Mouse (Mus musculus) heart, embryonic 15.5 days (tissue): ENCODE measurements around the gene Reln. TPM values are rescaled to one million over a fixed set of nuclear protein-coding genes. Genes with fewer than 3 reads are reported as not detected.
A peak's percentile ranks its signal among the peaks of the same experiment; 100 is the strongest.

Experiments used
- ATAC-seq: fragments of 200-750 bp; cut with Nextera tagmentation; replicated peaks from 2 replicates; pipeline ENCODE4 v1.8.0; 2017; ENCODE audit warnings: low read depth, moderate TSS enrichment; ENCODE audit not compliant: insufficient number of reproducible peaks, insufficient read depth, low FRiP score
- H3K27ac ChIP-seq: fragments of 300-500 bp; sonication (generic); 2 replicates; pipeline ENCODE4 v1.5.1; 2015; ENCODE audit warnings: mild to moderate bottlenecking, inconsistent platforms
- H3K27me3 ChIP-seq: fragments of 300-500 bp; sonication (generic); 2 replicates; pipeline ENCODE4 v1.6.1; 2015; ENCODE audit warnings: inconsistent platforms
- H3K36me3 ChIP-seq: fragments of 300-500 bp; sonication (generic); 2 replicates; pipeline ENCODE4 v1.6.1; 2015; ENCODE audit warnings: mild to moderate bottlenecking, inconsistent platforms
- H3K4me1 ChIP-seq: fragments of 300-500 bp; sonication (generic); replicated peaks from 2 replicates; pipeline ENCODE4 v1.6.1; 2015; ENCODE audit warnings: inconsistent platforms
- H3K4me2 ChIP-seq: fragments of 300-500 bp; sonication (generic); 2 replicates; pipeline ENCODE4 v1.6.1; 2015; ENCODE audit warnings: inconsistent platforms, mild to moderate bottlenecking, moderate library complexity
- H3K4me3 ChIP-seq: fragments of 300-500 bp; sonication (generic); 2 replicates; pipeline ENCODE4 v1.5.1; 2015; ENCODE audit warnings: mild to moderate bottlenecking, inconsistent platforms
- H3K9ac ChIP-seq: fragments of 300-500 bp; sonication (generic); 2 replicates; pipeline ENCODE4 v1.6.1; 2015; ENCODE audit warnings: mild to moderate bottlenecking, inconsistent platforms
- H3K9me3 ChIP-seq: fragments of 300-500 bp; sonication (generic); replicated peaks from 2 replicates; pipeline ENCODE4 v1.6.1; 2016; ENCODE audit warnings: inconsistent platforms
- WGBS: fragments of 180-500 bp; shearing (Covaris S2); methylation state at CpG from one replicate; pipeline ENCODE4 v1.1.7; 2015; ENCODE audit warnings: mixed read lengths; 5-methylcytosine and 5-hydroxymethylcytosine counted together
- polyA plus RNA-seq: library from polyadenylated mRNA; unstranded; fragments of >200 nt; fragmentation: Nextera tagmentation; extraction: Ambion mirVana; gene quantifications from 2 replicates; pipeline ENCODE4 v1.2.1, GENCODE M21; 2015

The Reln gene
- polyA plus RNA-seq, 1 experiment from 2014 or later, result 1.5 TPM

- H3K9me3 ChIP-seq, result no peaks in the 10 kb centered on the region
- 72% methylated on average over 8 of the region's 8 CpGs for WGBS
- no peak overlapping the region for H3K9ac ChIP-seq
- H3K4me2 ChIP-seq, result no peak overlapping the region
- H3K36me3 ChIP-seq, result no peaks in the 10 kb centered on the region
- no peaks in the 10 kb centered on the region for H3K27me3 ChIP-seq
- no peak overlapping the region for H3K27ac ChIP-seq
- H3K4me1 ChIP-seq, result no peaks in the 10 kb centered on the region
- H3K4me3 ChIP-seq, result no peak overlapping the region
- no peak for ATAC-seq
These were observed 136.0 kb downstream of the Reln start for GRCm38 (mm10) chr5:22208311-22209021.

GRCm38 (mm10) chr5:22197926-22198325 is 146.6 kb downstream of the Reln start:
- no peaks in the 10 kb centered on the region for H3K27me3 ChIP-seq
- H3K9ac ChIP-seq, result no peak overlapping the region
- H3K36me3 ChIP-seq, result no peaks in the 10 kb centered on the region
- no peak overlapping the region for H3K27ac ChIP-seq
- H3K9me3 ChIP-seq, result no peaks in the 10 kb centered on the region
- peaks cover 2% of the 10 kb centered on the region; the same call in 1 of the 2 replicates for H3K4me1 ChIP-seq
- no peak for ATAC-seq
- no peak overlapping the region for H3K4me3 ChIP-seq
- WGBS, result 30% methylated on average over 2 of the region's 2 CpGs
- H3K4me2 ChIP-seq, result no peak overlapping the region

- 74% methylated on average over 2 of the region's 2 CpGs for WGBS
- no peak overlapping the region for H3K4me2 ChIP-seq
These were observed 147.6 kb downstream of the Reln start for GRCm38 (mm10) chr5:22196891-22197290.

GRCm38 (mm10) chr5:22196476-22196875 is 148.0 kb downstream of the Reln start:
- Histone ChIP-seq H3K36me3 (no peaks in the 10 kb centered on the region), H3K4me1 (peaks cover 2% of the 10 kb centered on the region; the same call in 1 of the 2 replicates), H3K27ac (no peak overlapping the region), H3K4me3 (no peak overlapping the region), H3K9me3 (no peaks in the 10 kb centered on the region), H3K27me3 (no peaks in the 10 kb centered on the region), H3K9ac (no peak overlapping the region), H3K4me2 (no peak overlapping the region)
- 80% methylated on average over 4 of the region's 4 CpGs for WGBS
- no peak for ATAC-seq

More at GRCm38 (mm10) chr5:22196891-22197290, 147.6 kb downstream of the Reln start:
- no peak for ATAC-seq
- Histone ChIP-seq H3K36me3 (no peaks in the 10 kb centered on the region), H3K4me1 (peaks cover 2% of the 10 kb centered on the region; the same call in 1 of the 2 replicates), H3K9me3 (no peaks in the 10 kb centered on the region), H3K9ac (no peak overlapping the region), H3K27me3 (no peaks in the 10 kb centered on the region), H3K4me3 (no peak overlapping the region), H3K27ac (no peak overlapping the region)

- Histone ChIP-seq H3K36me3 (no peaks in the 10 kb centered on the region), H3K9me3 (no peaks in the 10 kb centered on the region), H3K27me3 (no peaks in the 10 kb centered on the region), H3K27ac (no peak overlapping the region), H3K4me3 (no peak overlapping the region), H3K4me1 (peaks cover 3% of the 10 kb centered on the region), H3K9ac (no peak overlapping the region), H3K4me2 (no peak overlapping the region)
- 62% methylated on average over 8 of the region's 8 CpGs for WGBS
- no peak for ATAC-seq
These were observed 149.1 kb downstream of the Reln start for GRCm38 (mm10) chr5:22195352-22195941.

- Histone ChIP-seq H3K36me3 (no peaks in the 10 kb centered on the region), H3K4me3 (no peak overlapping the region), H3K9ac (no peak overlapping the region), H3K4me1 (peaks cover 8% of the 10 kb centered on the region), H3K27me3 (no peaks in the 10 kb centered on the region), H3K4me2 (no peak overlapping the region), H3K9me3 (no peaks in the 10 kb centered on the region), H3K27ac (no peak overlapping the region)
- 87% methylated on average over 7 of the region's 7 CpGs for WGBS
- ATAC-seq, result no peak
These were observed 152.7 kb downstream of the Reln start for GRCm38 (mm10) chr5:22191784-22192183.

GRCm38 (mm10) chr5:22190333-22190732 is 154.2 kb downstream of the Reln start:
- H3K27ac ChIP-seq, result no peak overlapping the region
- H3K27me3 ChIP-seq, result no peaks in the 10 kb centered on the region
- no peaks in the 10 kb centered on the region for H3K9me3 ChIP-seq
- no peak for ATAC-seq
- no peak overlapping the region for H3K9ac ChIP-seq
- H3K36me3 ChIP-seq, result no peaks in the 10 kb centered on the region
- H3K4me1 ChIP-seq, result peaks cover 8% of the 10 kb centered on the region
- no peak overlapping the region for H3K4me2 ChIP-seq
- 45% methylated on average over 3 of the region's 3 CpGs for WGBS
- H3K4me3 ChIP-seq, result no peak overlapping the region

- Histone ChIP-seq H3K4me3 (no peak overlapping the region), H3K4me1 (peaks cover 8% of the 10 kb centered on the region), H3K9ac (no peak overlapping the region), H3K36me3 (no peaks in the 10 kb centered on the region), H3K27me3 (no peaks in the 10 kb centered on the region), H3K4me2 (no peak overlapping the region), H3K9me3 (no peaks in the 10 kb centered on the region), H3K27ac (peak overlapping the region; percentile 37; the same call in 1 of the 2 replicates)
- ATAC-seq, result no peak
- 42% methylated on average over 3 of the region's 3 CpGs for WGBS
These were observed 156.9 kb downstream of the Reln start for GRCm38 (mm10) chr5:22187599-22187998.

GRCm38 (mm10) chr5:22176480-22176879 is 168.0 kb downstream of the Reln start:
- H3K27me3 ChIP-seq, result no peaks in the 10 kb centered on the region
- no peak overlapping the region for H3K4me2 ChIP-seq
- no peaks in the 10 kb centered on the region for H3K9me3 ChIP-seq
- WGBS, result 17% methylated on average over 5 of the region's 5 CpGs
- ATAC-seq, result peak; percentile 69
- no peak overlapping the region for H3K4me3 ChIP-seq
- peak overlapping the region; percentile 34; the same call in 1 of the 2 replicates for H3K27ac ChIP-seq
- H3K4me1 ChIP-seq, result no peaks in the 10 kb centered on the region; the same call in 1 of the 2 replicates
- no peaks in the 10 kb centered on the region for H3K36me3 ChIP-seq
- no peak overlapping the region for H3K9ac ChIP-seq

- no peaks in the 10 kb centered on the region for H3K9me3 ChIP-seq
- WGBS, result 78% methylated on average over 5 of the region's 5 CpGs
- no peak overlapping the region for H3K4me3 ChIP-seq
- no peak overlapping the region for H3K4me2 ChIP-seq
- H3K36me3 ChIP-seq, result no peaks in the 10 kb centered on the region
- no peak overlapping the region for H3K27ac ChIP-seq
- no peak overlapping the region for H3K9ac ChIP-seq
- no peak for ATAC-seq
- H3K4me1 ChIP-seq, result no peaks in the 10 kb centered on the region
- H3K27me3 ChIP-seq, result no peaks in the 10 kb centered on the region
These were observed 173.2 kb downstream of the Reln start for GRCm38 (mm10) chr5:22171336-22171735.

GRCm38 (mm10) chr5:22164060-22164934 is 180.2 kb downstream of the Reln start:
- no peak overlapping the region for H3K27ac ChIP-seq
- no peaks in the 10 kb centered on the region for H3K36me3 ChIP-seq
- ATAC-seq, result 0 out of 2 replicates have a peak, but pooled peaks have one; percentile 22
- no peaks in the 10 kb centered on the region for H3K27me3 ChIP-seq
- H3K9ac ChIP-seq, result no peak overlapping the region
- H3K9me3 ChIP-seq, result no peaks in the 10 kb centered on the region
- peaks cover 8% of the 10 kb centered on the region for H3K4me1 ChIP-seq
- H3K4me2 ChIP-seq, result no peak overlapping the region
- 55% methylated on average over 10 of the region's 10 CpGs for WGBS
- H3K4me3 ChIP-seq, result no peak overlapping the region
